Mouse (Mus musculus): Measurements from ENCODE around the gene Arl13b. TPM values are rescaled to one million over a fixed set of nuclear protein-coding genes. Genes with fewer than 3 reads are reported as not detected.

The Arl13b gene
- polyA plus RNA-seq, 1 experiment from 2014 or later, result 20.0 TPM

DNA sequence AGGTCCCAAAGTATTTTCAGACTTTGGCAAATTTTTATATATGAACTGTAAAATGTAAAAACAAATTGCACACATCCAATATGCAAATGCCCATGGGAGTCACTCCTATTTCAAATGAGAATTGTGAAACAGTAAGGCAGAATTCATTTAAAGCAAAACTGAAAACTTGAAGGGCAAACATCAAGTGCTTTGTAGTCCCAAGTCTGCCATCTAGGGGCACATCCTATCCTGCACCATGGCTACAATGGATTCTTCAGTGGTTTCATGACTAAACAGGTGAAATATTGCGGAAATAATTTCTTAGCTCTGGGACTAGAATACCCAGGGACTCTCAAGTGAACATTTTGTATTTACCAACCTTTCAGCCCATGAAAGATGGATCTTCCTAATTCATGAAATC, 11.2 kb upstream of the Arl13b start:
- Histone ChIP-seq H3K4me2 (no peak overlapping the region), H3K4me3 (ENCODE audit: low read depth, low read length) (no peak overlapping the region), H3K36me3 (ENCODE audit: insufficient read depth) (no peaks in the 10 kb centered on the region), H3K27ac (ENCODE audit: low read depth) (no peak overlapping the region), H3K9ac (no peak overlapping the region), H3K27me3 (ENCODE audit: insufficient read depth, low read length) (no peaks in the 10 kb centered on the region), H3K4me1 (ENCODE audit: insufficient read depth) (no peaks in the 10 kb centered on the region), H3K9me3 (ENCODE audit: low read depth, low read length) (no peaks in the 10 kb centered on the region)
- DNase-seq (no peak), ATAC-seq (ENCODE audit: insufficient read depth) (no peak)
- WGBS, result 92% methylated on average over 1 of the region's 1 CpGs
- peak; percentile 29 for TF ChIP-seq CTCF (IDR thresholded peaks at IDR 0.05; ENCODE audit: low read depth)

DNA sequence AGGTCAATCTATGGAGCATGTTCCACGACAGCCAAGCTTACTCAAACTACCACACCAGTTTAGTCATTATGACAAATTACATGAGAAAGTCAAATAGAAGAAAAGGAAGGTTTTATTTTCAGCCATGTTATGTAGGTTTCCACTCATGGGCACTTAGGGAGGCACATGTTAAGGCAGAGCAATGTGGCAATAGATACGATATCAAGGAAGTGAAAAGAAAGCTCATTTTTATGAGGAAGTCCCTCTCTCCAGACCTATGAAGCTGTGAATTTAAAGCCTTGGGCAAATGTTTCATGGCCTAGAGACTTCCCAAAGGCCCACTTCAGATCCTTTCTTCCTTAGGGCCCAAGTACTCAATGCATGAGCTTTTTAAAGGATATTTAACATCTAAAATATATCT, 10.7 kb upstream of the Arl13b start:
- no peak for TF ChIP-seq CTCF (IDR thresholded peaks at IDR 0.05; ENCODE audit: low read depth)
- Histone ChIP-seq H3K4me1 (ENCODE audit: insufficient read depth) (no peaks in the 10 kb centered on the region), H3K4me2 (no peak overlapping the region), H3K36me3 (ENCODE audit: insufficient read depth) (no peaks in the 10 kb centered on the region), H3K27me3 (ENCODE audit: insufficient read depth, low read length) (no peaks in the 10 kb centered on the region), H3K4me3 (ENCODE audit: low read depth, low read length) (no peak overlapping the region), H3K9ac (no peak overlapping the region), H3K27ac (ENCODE audit: low read depth) (no peak overlapping the region), H3K9me3 (ENCODE audit: low read depth, low read length) (no peaks in the 10 kb centered on the region)
- no peak for ATAC-seq (ENCODE audit: insufficient read depth)
- DNase-seq, result no peak
- WGBS, result 88% methylated on average over 2 of the region's 2 CpGs

- H3K4me1 ChIP-seq (ENCODE audit: insufficient read depth), result no peaks in the 10 kb centered on the region
- no peak overlapping the region for H3K9ac ChIP-seq
- no peaks in the 10 kb centered on the region for H3K9me3 ChIP-seq (ENCODE audit: low read depth, low read length)
- H3K27me3 ChIP-seq (ENCODE audit: insufficient read depth, low read length), result no peaks in the 10 kb centered on the region
- DNase-seq (no peak), ATAC-seq (ENCODE audit: insufficient read depth) (no peak)
- no peak for TF ChIP-seq CTCF (IDR thresholded peaks at IDR 0.05; ENCODE audit: low read depth)
- WGBS, result 92% methylated on average over 2 of the region's 2 CpGs
- H3K4me3 ChIP-seq (ENCODE audit: low read depth, low read length), result no peak overlapping the region
- no peak overlapping the region for H3K27ac ChIP-seq (ENCODE audit: low read depth)
- H3K4me2 ChIP-seq, result no peak overlapping the region
- H3K36me3 ChIP-seq (ENCODE audit: insufficient read depth), result no peaks in the 10 kb centered on the region
Measured at GRCm38 (mm10) chr16:62856273-62856672, 9.4 kb upstream of the Arl13b start.

DNA sequence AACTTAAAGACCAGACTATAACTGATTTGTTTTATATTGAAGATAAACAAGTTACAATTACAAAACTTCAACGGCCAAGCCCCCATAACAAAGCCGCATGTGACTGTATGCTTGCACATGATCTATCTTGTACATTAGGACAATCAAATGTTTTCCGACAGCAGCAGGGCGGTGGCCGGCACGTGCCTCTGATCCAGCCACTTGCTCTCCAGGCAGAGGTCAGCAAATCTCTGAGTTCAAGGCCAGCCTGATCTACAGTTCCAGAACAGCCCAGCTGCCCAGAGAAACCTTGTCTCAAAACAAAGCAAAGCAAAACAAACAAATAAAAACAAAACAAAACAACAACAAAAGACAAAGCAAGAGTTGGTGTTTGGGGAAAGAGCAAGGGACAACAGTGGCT, 8.5 kb upstream of the Arl13b start:
- peak overlapping the region; percentile 63; the same call in 1 of the 2 replicates for H3K4me3 ChIP-seq (ENCODE audit: low read depth, low read length)
- no peaks in the 10 kb centered on the region for H3K27me3 ChIP-seq (ENCODE audit: insufficient read depth, low read length)
- TF ChIP-seq CTCF (IDR thresholded peaks at IDR 0.05; ENCODE audit: low read depth), result no peak
- H3K36me3 ChIP-seq (ENCODE audit: insufficient read depth), result no peaks in the 10 kb centered on the region
- H3K4me2 ChIP-seq, result peak overlapping the region; percentile 81
- H3K9ac ChIP-seq, result no peak overlapping the region
- ATAC-seq (ENCODE audit: insufficient read depth) (no peak), DNase-seq (peak; percentile 26)
- WGBS, result 34% methylated on average over 6 of the region's 6 CpGs
- H3K9me3 ChIP-seq (ENCODE audit: low read depth, low read length), result no peaks in the 10 kb centered on the region
- no peaks in the 10 kb centered on the region for H3K4me1 ChIP-seq (ENCODE audit: insufficient read depth)
- H3K27ac ChIP-seq (ENCODE audit: low read depth), result no peak overlapping the region

- H3K4me2 ChIP-seq, result peak within 1 kb of the TSS; percentile 81
- H3K9ac ChIP-seq, result peak within 1 kb of the TSS; percentile 84
- H3K27me3 ChIP-seq (ENCODE audit: insufficient read depth, low read length), result no peaks in the 10 kb centered on the region
- 2% methylated on average over 42 of the region's 42 CpGs for WGBS
- H3K9me3 ChIP-seq (ENCODE audit: low read depth, low read length), result no peaks in the 10 kb centered on the region
- H3K36me3 ChIP-seq (ENCODE audit: insufficient read depth), result no peaks in the 10 kb centered on the region
- peak; percentile 82 for DNase-seq
- ATAC-seq (ENCODE audit: insufficient read depth), result peak; percentile 98
- H3K4me1 ChIP-seq (ENCODE audit: insufficient read depth), result no peaks in the 10 kb centered on the region
- TF ChIP-seq CTCF (IDR thresholded peaks at IDR 0.05; ENCODE audit: low read depth), result no peak
- peak within 1 kb of the TSS; percentile 63 for H3K4me3 ChIP-seq (ENCODE audit: low read depth, low read length)
- peak within 1 kb of the TSS; percentile 91 for H3K27ac ChIP-seq (ENCODE audit: low read depth)
Measured at GRCm38 (mm10) chr16:62854191-62855068, 7.6 kb upstream of the Arl13b start, which contains the start of gene Pros1. Gene Pros1 (plus strand): TSS chr16:62854307.

DNA sequence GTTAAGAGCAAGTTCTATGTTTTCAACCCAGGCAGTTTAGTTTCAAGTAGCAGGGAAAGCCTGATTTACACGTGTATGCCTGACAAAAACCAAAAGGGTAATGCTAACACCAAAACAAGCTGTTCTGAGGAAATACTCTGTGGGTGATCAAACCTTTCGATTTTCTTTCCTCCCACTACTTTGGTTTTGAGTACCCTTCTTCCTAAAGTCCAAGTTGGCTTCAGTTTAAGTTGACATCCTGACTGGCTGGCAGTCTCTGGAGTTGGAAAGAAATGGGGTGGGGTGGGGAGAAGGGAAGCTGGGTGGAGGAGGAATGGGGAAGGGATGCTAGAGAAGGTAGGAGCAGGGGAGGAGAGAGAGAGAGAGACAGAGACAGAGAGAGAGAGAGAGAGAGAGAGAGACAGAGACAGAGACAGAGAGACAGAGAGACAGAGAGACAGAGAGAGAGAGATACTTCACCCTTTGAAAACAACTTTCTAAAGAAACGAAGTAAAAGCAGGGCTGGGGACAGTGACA, 6.8 kb upstream of the Arl13b start:
- H3K9ac ChIP-seq, result peak overlapping the region; percentile 84
- H3K27ac ChIP-seq (ENCODE audit: low read depth), result peak overlapping the region; percentile 91
- 16% methylated on average over 3 of the region's 3 CpGs for WGBS
- ATAC-seq (ENCODE audit: insufficient read depth), result peak; percentile 31; the same call in 1 of the 2 replicates
- H3K4me1 ChIP-seq (ENCODE audit: insufficient read depth), result no peaks in the 10 kb centered on the region
- no peaks in the 10 kb centered on the region for H3K36me3 ChIP-seq (ENCODE audit: insufficient read depth)
- no peak for DNase-seq
- peak overlapping the region; percentile 63 for H3K4me3 ChIP-seq (ENCODE audit: low read depth, low read length)
- peak overlapping the region; percentile 81 for H3K4me2 ChIP-seq
- no peak for TF ChIP-seq CTCF (IDR thresholded peaks at IDR 0.05; ENCODE audit: low read depth)
- H3K9me3 ChIP-seq (ENCODE audit: low read depth, low read length), result no peaks in the 10 kb centered on the region
- H3K27me3 ChIP-seq (ENCODE audit: insufficient read depth, low read length), result no peaks in the 10 kb centered on the region

DNA sequence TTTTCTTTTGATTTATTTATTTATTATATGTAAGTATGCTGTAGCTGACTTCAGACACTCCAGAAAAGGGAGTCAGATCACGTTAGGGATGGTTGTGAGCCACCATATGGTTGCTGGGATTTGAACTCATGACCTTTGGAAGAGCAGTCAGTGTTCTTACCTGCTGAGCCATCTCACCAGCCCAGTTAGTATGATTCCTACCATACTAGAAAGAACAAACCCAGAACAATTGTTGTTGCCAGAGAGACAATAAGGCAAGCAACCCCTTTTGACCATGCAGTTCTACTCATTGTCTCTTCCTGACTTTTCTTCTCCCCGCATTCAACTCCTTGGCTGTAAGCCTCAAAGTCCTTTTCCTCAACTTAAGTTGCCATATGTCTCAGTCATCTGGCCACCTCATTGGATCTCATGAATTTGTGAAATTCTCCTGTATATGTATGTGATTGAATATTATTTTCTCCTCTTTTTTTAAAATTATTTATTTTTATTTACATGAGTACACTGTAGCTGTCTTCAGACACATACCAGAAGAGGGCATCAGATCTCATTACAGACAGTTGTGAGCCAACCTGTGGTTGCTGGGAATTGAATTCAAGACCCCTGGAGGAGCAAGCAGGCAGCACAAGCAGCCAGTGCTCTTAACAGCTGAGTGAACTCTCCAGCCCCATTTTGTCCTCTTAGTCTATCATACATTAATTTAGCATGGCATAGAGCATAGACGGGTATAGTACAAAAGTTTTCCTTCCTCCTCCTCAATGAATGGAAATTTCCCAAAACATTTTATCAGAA, 5.8 kb upstream of the Arl13b start:
- Histone ChIP-seq H3K9ac (no peak overlapping the region), H3K4me2 (no peak overlapping the region), H3K4me1 (ENCODE audit: insufficient read depth) (no peaks in the 10 kb centered on the region), H3K36me3 (ENCODE audit: insufficient read depth) (no peaks in the 10 kb centered on the region), H3K27ac (ENCODE audit: low read depth) (no peak overlapping the region), H3K9me3 (ENCODE audit: low read depth, low read length) (no peaks in the 10 kb centered on the region), H3K27me3 (ENCODE audit: insufficient read depth, low read length) (no peaks in the 10 kb centered on the region), H3K4me3 (ENCODE audit: low read depth, low read length) (no peak overlapping the region)
- no peak for DNase-seq
- no peak for TF ChIP-seq CTCF (IDR thresholded peaks at IDR 0.05; ENCODE audit: low read depth)
- 80% methylated on average over 3 of the region's 3 CpGs for WGBS
- no peak for ATAC-seq (ENCODE audit: insufficient read depth)

All from lung, embryonic 14.5 days (tissue).